Mouse (Mus musculus): ENCODE data around the gene Agt. TPM values are rescaled to one million over a fixed set of nuclear protein-coding genes. Genes with fewer than 3 reads are reported as not detected.

Gene Agt
- polyA plus RNA-seq, 1 experiment from 2014 or later, result 2.2 TPM

- 35% methylated on average over 3 of the region's 3 CpGs for WGBS
- peak; percentile 42; the same call in 1 of the 2 replicates for ATAC-seq (ENCODE audit: low FRiP score, low TSS enrichment)
- no peak overlapping the region for H3K4me3 ChIP-seq (ENCODE audit: low read length)
- no peak overlapping the region for H3K9ac ChIP-seq (replicated peaks; ENCODE audit: low read length)
- H3K4me1 ChIP-seq (ENCODE audit: insufficient read depth, low read length), result peaks cover 4% of the 10 kb centered on the region; the same call in 1 of the 2 replicates
- H3K27ac ChIP-seq (ENCODE audit: low read length), result no peak overlapping the region
- no peak overlapping the region for H3K4me2 ChIP-seq (replicated peaks; ENCODE audit: low read depth, low read length)
- no peaks in the 10 kb centered on the region for H3K36me3 ChIP-seq (ENCODE audit: insufficient read depth, low read length)
- no peaks in the 10 kb centered on the region for H3K27me3 ChIP-seq (ENCODE audit: insufficient read depth, low read length)
- no peaks in the 10 kb centered on the region for H3K9me3 ChIP-seq (ENCODE audit: low read length)
These were observed 16.4 kb upstream of the Agt start for GRCm38 (mm10) chr8:124585718-124586425.

GRCm38 (mm10) chr8:124576751-124577150 is 7.2 kb upstream of the Agt start:
- WGBS, result 67% methylated on average over 1 of the region's 1 CpGs
- 0 out of 2 replicates have a peak, but pooled peaks cover 2% of the 10 kb centered on the region for H3K9me3 ChIP-seq (ENCODE audit: low read length)
- H3K4me1 ChIP-seq (ENCODE audit: insufficient read depth, low read length), result no peaks in the 10 kb centered on the region
- no peak overlapping the region for H3K27ac ChIP-seq (ENCODE audit: low read length)
- no peak overlapping the region for H3K9ac ChIP-seq (replicated peaks; ENCODE audit: low read length)
- ATAC-seq (ENCODE audit: low FRiP score, low TSS enrichment), result no peak
- H3K27me3 ChIP-seq (ENCODE audit: insufficient read depth, low read length), result no peaks in the 10 kb centered on the region
- no peaks in the 10 kb centered on the region for H3K36me3 ChIP-seq (ENCODE audit: insufficient read depth, low read length)
- no peak overlapping the region for H3K4me3 ChIP-seq (ENCODE audit: low read length)
- no peak overlapping the region for H3K4me2 ChIP-seq (replicated peaks; ENCODE audit: low read depth, low read length)

GRCm38 (mm10) chr8:124575811-124576210 is 6.3 kb upstream of the Agt start, which contains the start of gene Capn9:
Capn9 (plus strand) TSS chr8:124576111.
- Histone ChIP-seq H3K36me3 (ENCODE audit: insufficient read depth, low read length) (no peaks in the 10 kb centered on the region), H3K4me3 (ENCODE audit: low read length) (no peak within 1 kb of the TSS), H3K27me3 (ENCODE audit: insufficient read depth, low read length) (no peaks in the 10 kb centered on the region), H3K9me3 (ENCODE audit: low read length) (0 out of 2 replicates have a peak, but pooled peaks cover 2% of the 10 kb centered on the region), H3K4me2 (replicated peaks; ENCODE audit: low read depth, low read length) (no peak within 1 kb of the TSS), H3K9ac (replicated peaks; ENCODE audit: low read length) (no peak within 1 kb of the TSS), H3K27ac (ENCODE audit: low read length) (no peak within 1 kb of the TSS), H3K4me1 (ENCODE audit: insufficient read depth, low read length) (no peaks in the 10 kb centered on the region)
- 81% methylated on average over 8 of the region's 8 CpGs for WGBS
- ATAC-seq (ENCODE audit: low FRiP score, low TSS enrichment), result no peak

- Histone ChIP-seq H3K4me3 (ENCODE audit: low read length) (no peak overlapping the region), H3K9ac (replicated peaks; ENCODE audit: low read length) (0 out of 2 replicates have a peak overlapping the region, but pooled peaks have one; percentile 17), H3K4me2 (replicated peaks; ENCODE audit: low read depth, low read length) (no peak overlapping the region), H3K4me1 (ENCODE audit: insufficient read depth, low read length) (no peaks in the 10 kb centered on the region), H3K9me3 (ENCODE audit: low read length) (0 out of 2 replicates have a peak, but pooled peaks cover 2% of the 10 kb centered on the region), H3K36me3 (ENCODE audit: insufficient read depth, low read length) (no peaks in the 10 kb centered on the region), H3K27ac (ENCODE audit: low read length) (no peak overlapping the region), H3K27me3 (ENCODE audit: insufficient read depth, low read length) (no peaks in the 10 kb centered on the region)
- peak; percentile 60 for ATAC-seq (ENCODE audit: low FRiP score, low TSS enrichment)
- WGBS, result 62% methylated on average over 15 of the region's 15 CpGs
These were observed 4.2 kb upstream of the Agt start for GRCm38 (mm10) chr8:124573552-124574340.

GRCm38 (mm10) chr8:124572430-124572775 is 2.9 kb upstream of the Agt start:
- Histone ChIP-seq H3K36me3 (ENCODE audit: insufficient read depth, low read length) (no peaks in the 10 kb centered on the region), H3K9ac (replicated peaks; ENCODE audit: low read length) (no peak overlapping the region), H3K9me3 (ENCODE audit: low read length) (0 out of 2 replicates have a peak, but pooled peaks cover 2% of the 10 kb centered on the region), H3K4me1 (ENCODE audit: insufficient read depth, low read length) (no peaks in the 10 kb centered on the region), H3K4me3 (ENCODE audit: low read length) (no peak overlapping the region), H3K27me3 (ENCODE audit: insufficient read depth, low read length) (no peaks in the 10 kb centered on the region), H3K27ac (ENCODE audit: low read length) (no peak overlapping the region), H3K4me2 (replicated peaks; ENCODE audit: low read depth, low read length) (no peak overlapping the region)
- ATAC-seq (ENCODE audit: low FRiP score, low TSS enrichment), result no peak

DNA sequence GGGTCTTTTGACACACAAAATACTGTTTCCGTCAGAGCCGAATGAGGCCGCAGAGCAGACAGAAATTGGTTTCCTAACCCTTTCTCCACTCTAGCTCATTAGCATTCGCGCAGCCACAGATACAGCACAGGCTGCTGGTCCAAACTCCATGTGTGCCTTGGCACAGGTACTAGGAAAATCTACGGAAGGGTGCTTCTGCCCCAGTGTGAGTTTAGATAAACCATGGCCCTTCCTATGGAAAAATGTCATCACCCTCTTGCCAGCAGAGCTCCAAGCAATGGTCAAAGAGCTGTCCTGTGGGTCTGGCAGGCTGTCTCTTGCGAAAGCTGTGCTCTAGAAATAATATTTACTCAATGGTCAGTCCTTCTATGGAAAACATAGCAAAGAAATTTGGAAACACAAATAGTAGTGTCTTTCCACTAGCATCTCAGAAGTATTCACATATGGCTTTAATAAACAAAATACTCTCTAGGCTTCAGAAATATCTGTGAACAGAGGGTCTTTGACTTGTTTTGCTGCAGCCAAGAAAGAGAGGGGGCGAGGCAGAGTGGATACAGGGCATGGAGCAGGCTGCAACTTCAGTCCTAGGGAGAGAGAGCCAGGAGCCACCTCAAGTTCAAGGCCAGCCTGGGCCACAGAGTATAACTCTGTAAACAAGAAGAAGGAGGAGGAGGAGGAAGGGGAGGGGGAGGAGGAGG is 2.4 kb upstream of the Agt start:
- no peaks in the 10 kb centered on the region for H3K27me3 ChIP-seq (ENCODE audit: insufficient read depth, low read length)
- no peak overlapping the region for H3K4me3 ChIP-seq (ENCODE audit: low read length)
- H3K36me3 ChIP-seq (ENCODE audit: insufficient read depth, low read length), result no peaks in the 10 kb centered on the region
- H3K9ac ChIP-seq (replicated peaks; ENCODE audit: low read length), result no peak overlapping the region
- H3K9me3 ChIP-seq (ENCODE audit: low read length), result 0 out of 2 replicates have a peak, but pooled peaks cover 2% of the 10 kb centered on the region
- no peak for ATAC-seq (ENCODE audit: low FRiP score, low TSS enrichment)
- H3K4me2 ChIP-seq (replicated peaks; ENCODE audit: low read depth, low read length), result no peak overlapping the region
- H3K4me1 ChIP-seq (ENCODE audit: insufficient read depth, low read length), result no peaks in the 10 kb centered on the region
- 72% methylated on average over 8 of the region's 8 CpGs for WGBS
- H3K27ac ChIP-seq (ENCODE audit: low read length), result no peak overlapping the region

DNA sequence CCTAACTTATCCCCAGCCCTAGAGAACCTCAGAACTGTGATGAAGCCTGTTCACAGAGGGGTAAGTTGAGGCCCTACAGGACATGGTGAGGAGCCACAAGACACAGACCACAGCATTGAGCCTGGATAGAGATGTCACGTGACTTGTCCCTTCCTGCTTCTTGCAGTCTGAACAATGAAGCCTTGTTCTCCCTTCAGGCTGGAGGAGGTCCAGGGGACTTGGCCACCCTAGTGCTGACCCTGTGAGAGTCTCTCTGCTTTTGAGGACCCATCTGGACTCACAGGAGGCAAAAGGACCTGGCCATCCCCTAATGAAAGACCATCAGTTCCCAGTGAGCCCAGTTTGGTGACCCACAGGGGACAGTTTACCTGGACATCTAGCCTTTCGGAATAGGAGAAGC is 406 bp downstream of the Agt start:
- Histone ChIP-seq H3K27ac (ENCODE audit: low read length) (no peak overlapping the region), H3K36me3 (ENCODE audit: insufficient read depth, low read length) (no peaks in the 10 kb centered on the region), H3K9ac (replicated peaks; ENCODE audit: low read length) (no peak overlapping the region), H3K27me3 (ENCODE audit: insufficient read depth, low read length) (no peaks in the 10 kb centered on the region), H3K4me2 (replicated peaks; ENCODE audit: low read depth, low read length) (no peak overlapping the region), H3K4me3 (ENCODE audit: low read length) (no peak overlapping the region), H3K9me3 (ENCODE audit: low read length) (no peaks in the 10 kb centered on the region), H3K4me1 (ENCODE audit: insufficient read depth, low read length) (no peaks in the 10 kb centered on the region)
- no peak for ATAC-seq (ENCODE audit: low FRiP score, low TSS enrichment)
- WGBS, result 72% methylated on average over 2 of the region's 2 CpGs

DNA sequence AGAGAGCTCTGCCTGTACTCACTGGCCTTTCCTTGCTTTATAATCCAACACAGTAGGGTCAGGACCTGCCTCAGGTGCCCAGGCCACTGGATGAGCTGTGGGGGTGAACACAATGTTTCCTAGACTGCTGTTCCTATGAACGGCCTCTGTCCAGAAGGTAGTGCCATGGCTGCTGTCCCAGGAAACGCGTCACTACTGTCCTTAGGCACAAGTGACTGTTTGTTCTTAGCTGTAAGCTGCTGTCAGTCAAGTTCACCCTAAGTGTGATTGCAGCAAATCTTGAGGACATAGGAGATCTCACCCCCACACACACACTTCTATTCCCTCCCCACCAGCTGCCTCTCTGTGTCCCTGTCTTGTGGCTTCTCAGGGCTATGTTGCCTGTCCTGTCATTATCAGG is 1.9 kb downstream of the Agt start:
- no peak for ATAC-seq (ENCODE audit: low FRiP score, low TSS enrichment)

DNA sequence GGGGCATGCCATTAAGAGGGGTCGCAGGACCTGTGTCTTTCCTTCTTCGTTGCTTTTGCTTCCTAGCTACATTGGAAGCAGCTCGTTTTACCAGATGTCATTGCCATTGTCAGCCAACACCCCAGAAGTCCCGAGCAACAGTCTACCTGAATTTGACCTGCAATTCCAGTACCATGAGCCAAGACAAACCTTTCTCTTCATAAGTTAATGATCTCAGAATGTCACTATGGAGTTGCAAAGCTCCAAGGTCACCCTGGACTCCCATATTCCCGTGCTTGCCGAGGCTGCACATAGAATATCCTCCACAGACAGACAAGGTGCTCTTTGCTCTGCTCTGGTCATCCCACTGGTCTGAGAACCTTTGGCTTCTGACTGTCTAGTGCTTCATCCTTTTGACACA is 2.4 kb downstream of the Agt start:
- H3K4me1 ChIP-seq (ENCODE audit: insufficient read depth, low read length), result no peaks in the 10 kb centered on the region
- no peaks in the 10 kb centered on the region for H3K27me3 ChIP-seq (ENCODE audit: insufficient read depth, low read length)
- no peaks in the 10 kb centered on the region for H3K9me3 ChIP-seq (ENCODE audit: low read length)
- ATAC-seq (ENCODE audit: low FRiP score, low TSS enrichment), result no peak
- no peak overlapping the region for H3K27ac ChIP-seq (ENCODE audit: low read length)
- H3K9ac ChIP-seq (replicated peaks; ENCODE audit: low read length), result no peak overlapping the region
- H3K4me3 ChIP-seq (ENCODE audit: low read length), result no peak overlapping the region
- H3K4me2 ChIP-seq (replicated peaks; ENCODE audit: low read depth, low read length), result no peak overlapping the region
- H3K36me3 ChIP-seq (ENCODE audit: insufficient read depth, low read length), result no peaks in the 10 kb centered on the region
- 74% methylated on average over 6 of the region's 6 CpGs for WGBS

More for the DNA sequence above, 1.9 kb downstream of the Agt start:
- Histone ChIP-seq H3K9me3 (ENCODE audit: low read length) (no peaks in the 10 kb centered on the region), H3K4me1 (ENCODE audit: insufficient read depth, low read length) (no peaks in the 10 kb centered on the region), H3K36me3 (ENCODE audit: insufficient read depth, low read length) (no peaks in the 10 kb centered on the region), H3K27ac (ENCODE audit: low read length) (no peak overlapping the region), H3K4me2 (replicated peaks; ENCODE audit: low read depth, low read length) (no peak overlapping the region), H3K27me3 (ENCODE audit: insufficient read depth, low read length) (no peaks in the 10 kb centered on the region), H3K9ac (replicated peaks; ENCODE audit: low read length) (no peak overlapping the region), H3K4me3 (ENCODE audit: low read length) (no peak overlapping the region)
- WGBS, result 80% methylated on average over 3 of the region's 3 CpGs

Measured in kidney, embryonic 16.5 days (tissue).